Mouse (Mus musculus) neutrophil, adult 5-6 weeks (primary cell): ENCODE data around the gene Hltf. TPM values are rescaled to one million over a fixed set of nuclear protein-coding genes. Genes with fewer than 3 reads are reported as not detected.
"Not testable (repeated sequence)": the region's sequence is repeated elsewhere in the genome, so short reads cannot be mapped to it uniquely, and the experiment has no call there.

Experiments used
- ATAC-seq: fragments of 151-379, 151-347 bp; 2 replicates; pipeline ENCODE4 v1.8.0; 2017; ENCODE audit warnings: mild to moderate bottlenecking, moderate TSS enrichment; ENCODE audit not compliant: insufficient number of reproducible peaks, poor library complexity, low FRiP score, severe bottlenecking; ENCODE audit errors: extremely low read depth
- total RNA-seq: library from RNA; stranded (forward); fragments of 200-1000 nt; gene quantifications from 2 replicates; pipeline ENCODE4 v1.2.3, GENCODE M21; 2017

Hltf gene
- total RNA-seq = 64.6 and 82.5 TPM in 2 replicates

DNA sequence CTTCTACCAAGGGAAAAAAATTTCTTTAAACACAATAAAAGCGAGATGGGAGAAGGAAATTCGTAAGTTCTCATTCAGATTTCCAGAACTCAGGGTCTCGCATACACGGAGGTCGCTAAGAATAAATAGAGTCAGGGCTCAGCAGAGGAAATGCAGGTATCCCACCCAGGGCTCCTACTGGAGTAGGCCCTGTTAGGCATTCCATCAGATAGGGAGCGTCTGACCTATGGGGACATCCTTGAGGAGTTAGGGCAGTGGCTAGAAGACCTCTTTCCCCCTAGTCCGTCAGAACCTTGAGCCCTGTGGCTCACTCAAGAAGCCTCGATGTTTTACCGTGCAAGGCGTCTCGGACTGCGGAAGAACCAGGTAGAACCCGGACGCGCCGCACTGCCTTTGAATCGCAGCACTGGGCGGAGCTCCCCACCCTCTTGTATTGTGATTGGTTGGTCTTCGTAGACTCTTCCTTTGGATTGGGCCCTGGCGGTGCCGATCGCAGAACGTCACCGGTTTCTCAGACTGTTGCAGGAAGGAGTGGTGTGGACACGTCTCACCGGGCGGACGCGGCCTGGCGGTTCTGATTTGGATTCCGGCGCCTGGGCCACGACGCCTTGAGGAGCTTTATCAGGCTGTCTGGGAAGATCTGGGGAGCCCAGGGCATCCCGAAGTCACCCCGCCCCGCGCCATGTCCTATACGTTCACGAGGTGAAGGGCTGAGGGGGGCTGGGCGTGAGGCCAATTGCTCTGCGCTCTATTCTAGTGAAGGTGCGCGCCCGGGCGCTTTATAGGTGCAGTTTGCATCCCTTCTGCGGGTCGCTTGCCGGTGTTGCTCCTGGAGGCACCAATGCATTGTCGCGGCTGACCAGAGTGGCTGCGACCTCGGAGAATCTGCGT, at the start of gene Hltf:
Gene Hltf (plus strand): TSS at position 506 of the 891 bp plus-strand sequence.
- ATAC-seq = peak; percentile 100

DNA sequence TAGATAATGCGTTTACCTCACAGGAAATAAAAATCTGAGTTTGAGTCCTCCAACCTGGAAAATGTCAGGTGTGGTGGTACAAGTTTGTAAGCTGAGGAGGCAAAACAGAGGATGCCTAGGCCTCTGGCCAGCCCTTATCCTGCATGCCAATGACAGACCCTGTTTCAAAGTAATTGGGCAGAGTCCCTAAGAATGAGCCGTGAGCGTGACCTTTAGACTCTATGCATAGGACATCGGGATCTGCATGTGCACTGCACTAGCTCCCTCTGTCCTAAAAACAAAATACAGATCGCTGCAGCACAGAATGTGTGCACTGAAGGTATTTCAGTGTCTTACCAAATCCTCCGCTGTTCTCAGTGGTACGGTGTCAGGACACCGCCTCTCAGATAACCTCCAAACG, 47.1 kb upstream of the Hltf start:
- no peak for ATAC-seq

DNA sequence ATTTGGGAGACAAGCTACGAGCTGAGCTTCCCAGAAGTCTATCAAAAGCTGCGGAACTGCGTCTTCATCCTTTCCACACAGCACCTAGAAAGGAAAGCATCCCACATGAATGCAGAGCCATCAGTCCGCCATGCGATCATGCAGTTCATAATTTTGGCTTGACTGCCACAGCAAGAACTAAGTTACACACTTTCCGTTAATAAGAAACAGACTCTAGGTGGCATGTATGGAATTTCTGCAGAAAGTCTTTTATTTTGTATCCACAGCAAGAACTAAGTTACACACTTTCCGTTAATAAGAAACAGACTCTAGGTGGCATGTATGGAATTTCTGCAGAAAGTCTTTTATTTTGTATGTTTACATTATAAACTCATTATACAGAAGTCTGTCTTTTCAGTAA, 46.7 kb upstream of the Hltf start:
- ATAC-seq = not testable (repeated sequence)

- ATAC-seq = 0 out of 2 replicates have a peak, but pooled peaks have one; percentile 19
These were observed 43.2 kb upstream of the Hltf start for GRCm38 (mm10) chr3:20014454-20014853.

DNA sequence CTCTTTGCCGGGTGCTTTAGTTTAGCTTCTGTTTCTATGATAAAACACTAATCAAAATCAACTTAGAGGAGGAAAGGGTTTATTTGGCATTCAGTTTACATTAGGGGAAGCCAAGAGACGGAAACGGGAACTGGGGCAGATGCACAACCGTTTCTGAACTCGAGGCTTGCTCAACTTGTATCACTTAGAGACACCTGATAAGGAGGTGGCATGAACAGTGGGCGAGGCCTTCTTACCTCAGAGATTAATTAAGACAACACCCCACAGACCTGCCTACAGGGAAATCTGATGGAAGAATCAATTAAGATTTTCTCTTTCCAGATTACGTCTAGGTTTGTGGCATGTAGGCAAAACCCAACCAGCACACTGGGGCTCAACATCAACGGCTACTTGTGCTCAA, 39.5 kb upstream of the Hltf start:
- ATAC-seq = no peak

DNA sequence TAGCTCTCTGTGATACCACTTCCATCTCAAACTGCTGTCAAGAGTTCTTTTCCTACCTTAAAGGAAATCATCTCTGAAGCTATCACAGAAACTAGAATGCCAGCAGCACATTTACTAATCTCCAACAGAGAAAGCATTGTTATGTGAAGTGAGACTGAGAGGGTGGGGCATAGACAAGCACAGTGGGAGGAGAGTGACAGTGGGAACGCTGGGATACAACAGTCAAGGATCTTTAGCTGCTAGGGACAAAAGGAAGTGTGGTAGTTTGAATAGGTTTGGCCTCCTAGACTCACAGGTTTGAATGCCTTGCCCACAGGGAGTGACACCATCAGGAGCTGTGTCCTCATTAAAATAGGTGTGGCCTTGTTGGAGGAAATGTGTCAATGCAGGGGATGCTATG, 33.8 kb upstream of the Hltf start:
- no peak for ATAC-seq

DNA sequence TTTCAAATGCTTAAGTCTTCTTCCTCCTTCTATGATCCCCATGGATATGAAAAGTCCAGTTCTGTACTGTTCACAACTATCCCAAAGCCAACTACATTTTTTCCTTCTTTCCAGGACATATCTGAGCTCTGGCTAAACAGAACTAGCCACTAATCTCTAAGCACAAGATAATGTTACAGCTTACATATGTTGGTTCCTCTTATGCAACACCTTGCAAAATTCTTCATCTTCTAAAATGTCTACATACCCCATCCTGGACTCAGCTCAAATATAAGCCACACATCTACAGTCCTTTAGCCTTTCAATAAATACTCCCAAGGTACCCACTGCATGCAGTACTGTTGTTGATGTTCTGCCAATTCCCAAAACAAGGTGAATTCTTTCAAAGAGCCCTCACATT, 31.1 kb upstream of the Hltf start:
- ATAC-seq = no peak

DNA sequence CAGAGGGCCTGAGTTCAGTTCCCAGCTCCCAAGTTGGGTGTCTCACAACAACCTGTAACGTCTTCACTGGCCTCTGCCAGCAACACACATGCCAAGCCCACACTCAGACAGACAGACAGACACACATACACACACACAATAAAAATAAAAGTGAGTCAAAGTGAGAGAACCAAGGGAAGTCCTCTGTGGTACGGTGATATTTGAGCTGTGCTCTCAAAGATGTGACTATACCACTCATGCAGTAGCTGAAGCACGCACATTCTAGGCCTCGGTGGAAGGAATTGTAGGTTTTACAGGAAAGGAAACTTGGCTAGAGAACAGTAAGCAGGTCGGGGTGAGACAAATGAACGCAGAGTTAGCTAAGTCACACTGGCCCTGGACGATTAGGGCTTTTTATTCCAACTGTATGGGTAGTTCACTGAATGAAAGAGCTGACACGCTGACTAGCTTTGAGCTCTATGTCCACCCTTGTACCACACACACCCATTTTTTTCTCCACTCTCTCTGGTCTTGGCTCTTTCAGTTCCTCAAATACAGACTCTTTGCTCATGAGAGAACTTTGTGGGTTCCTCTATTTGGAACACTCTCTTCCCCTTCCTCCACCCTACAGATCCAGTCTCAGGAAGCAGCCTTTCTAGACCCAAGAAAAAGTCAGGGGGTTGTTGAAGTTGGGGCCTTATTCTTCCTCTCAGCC, 30.5 kb upstream of the Hltf start:
- peak; percentile 96 for ATAC-seq

DNA sequence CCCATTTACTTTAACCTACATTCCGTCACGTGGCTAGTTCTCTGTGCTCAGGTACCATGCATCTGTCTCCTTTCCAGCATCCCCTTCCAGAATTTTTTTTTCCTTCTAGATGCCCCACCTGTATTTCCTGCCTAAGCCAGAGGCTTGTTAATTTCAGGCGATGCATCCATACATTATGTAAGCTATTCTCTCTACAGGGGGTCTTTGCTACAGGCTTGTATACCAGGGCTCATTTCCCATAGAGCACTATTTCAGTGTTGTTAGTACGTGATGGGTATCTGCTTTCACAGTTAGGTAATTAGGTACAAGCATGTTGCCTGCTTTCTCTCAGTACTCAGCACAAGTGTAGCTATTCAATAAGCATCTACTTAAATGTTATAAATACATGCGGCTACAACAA, 29.8 kb upstream of the Hltf start:
- ATAC-seq = 0 out of 2 replicates have a peak, but pooled peaks have one; percentile 2

GRCm38 (mm10) chr3:20028640-20029039, 29.0 kb upstream of the Hltf start:
- ATAC-seq = no peak

GRCm38 (mm10) chr3:20030807-20031206, 26.8 kb upstream of the Hltf start:
- ATAC-seq = no peak

DNA sequence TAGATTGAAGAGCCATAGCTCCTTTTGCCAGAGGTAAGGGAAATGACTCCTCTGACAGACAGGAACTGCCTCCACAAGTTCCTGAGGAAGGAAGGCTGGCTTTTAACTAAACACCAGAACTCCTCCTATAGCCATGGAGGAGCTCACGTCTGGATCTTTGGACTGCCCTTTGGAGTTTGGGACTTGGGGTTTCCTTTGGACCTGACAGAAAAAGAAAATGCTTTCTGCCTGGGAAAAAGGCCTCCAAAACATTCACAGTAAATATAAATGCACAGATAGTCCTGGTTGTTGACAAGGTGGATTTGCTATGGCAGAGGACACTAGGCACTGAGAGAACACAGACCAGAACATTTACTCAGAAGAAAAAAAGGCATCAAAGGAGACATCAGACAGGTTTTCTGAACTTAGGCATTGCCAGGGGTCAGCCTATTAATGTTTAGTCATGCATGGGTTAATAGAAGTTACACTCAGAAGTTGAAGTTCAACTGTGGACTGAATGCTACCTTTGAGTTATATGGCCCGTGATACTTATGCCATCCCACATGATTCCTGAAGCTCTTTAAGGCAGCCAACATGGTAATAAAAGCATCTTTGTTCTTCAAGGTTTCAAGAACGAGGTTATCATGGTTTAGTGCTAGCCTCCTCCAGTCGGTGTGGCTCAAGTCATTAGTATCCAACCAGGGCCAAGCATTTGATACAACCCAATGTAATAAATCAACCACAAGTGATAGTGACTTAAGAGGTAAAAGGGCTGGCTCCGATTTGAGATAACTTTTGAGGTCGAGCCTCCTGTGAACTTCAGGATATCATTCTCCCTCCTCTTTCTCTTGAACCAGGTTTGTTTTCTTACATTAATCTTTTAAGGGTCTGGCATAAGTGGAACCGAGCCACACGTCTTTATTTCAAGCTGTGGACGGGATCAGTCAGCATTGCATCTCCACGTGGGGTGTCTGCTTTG, 23.6 kb upstream of the Hltf start:
- no peak for ATAC-seq

- peak; percentile 95 for ATAC-seq
These were observed 22.7 kb upstream of the Hltf start, which contains the start of gene Hps3 for GRCm38 (mm10) chr3:20034719-20035404. Gene Hps3, minus strand, starts transcription at chr3:20035315.

- ATAC-seq = no peak
These were observed 21.5 kb upstream of the Hltf start for GRCm38 (mm10) chr3:20036069-20036468.

- not testable (repeated sequence) for ATAC-seq
These were observed 16.1 kb upstream of the Hltf start for GRCm38 (mm10) chr3:20041461-20041860.

- not testable (repeated sequence) for ATAC-seq
These were observed 12.9 kb upstream of the Hltf start for GRCm38 (mm10) chr3:20044736-20045135.

GRCm38 (mm10) chr3:20058197-20058541, 558 bp downstream of the Hltf start:
- no peak for ATAC-seq
